Mouse (Mus musculus) urinary bladder, postnatal 10 days (tissue): ENCODE results near the gene Gm867.

Source experiments
- DNase-seq: peaks from one replicate; pipeline ENCODE4 v3.0.0; 2022; ENCODE audit warnings: low spot score

The Gm867 gene

GRCm38 (mm10) chr10:75896208-75896607 lies 44.3 kb downstream of the Gm867 start:
- no peak for DNase-seq

- no peak for DNase-seq
Observed at GRCm38 (mm10) chr10:75895730-75896129, 44.7 kb downstream of the Gm867 start.

- DNase-seq, result no peak
Observed at GRCm38 (mm10) chr10:75894601-75895000, 45.9 kb downstream of the Gm867 start.

- peak; percentile 67 for DNase-seq
Observed at GRCm38 (mm10) chr10:75893089-75893750, 47.3 kb downstream of the Gm867 start, which contains the start of gene Derl3. Gene Derl3, plus strand, starts transcription at chr10:75893413.

- DNase-seq, result no peak
Observed at GRCm38 (mm10) chr10:75889406-75890153, 50.9 kb downstream of the Gm867 start.
